Mouse (Mus musculus) left cerebral cortex, postnatal 10 days (tissue): ENCODE results near the gene Elovl6. TPM values are rescaled to one million over a fixed set of nuclear protein-coding genes. Genes with fewer than 3 reads are reported as not detected.

Experiments used
- DNase-seq, 2 experiments: peaks; one replicate each; pipeline ENCODE4 v3.0.0; 2021 to 2022; ENCODE audit warnings: low spot score in 2 of 2, mixed read lengths in 1 of 2; ENCODE audit errors: extremely low spot score in 1 of 2
- intact Hi-C: fragments of 180-260 bp; cut with DNase I; formaldehyde crosslinking; loops from one replicate; pipeline ENCODE4 v1.15.1; 2025
- total RNA-seq, 2 experiments: library from RNA; stranded (reverse); gene quantifications; 2 replicates each; pipeline ENCODE4 v1.2.3; 2021

Gene Elovl6
- total RNA-seq, 2 experiments from 2014 or later, result 45.5 to 46.1 TPM

DNA sequence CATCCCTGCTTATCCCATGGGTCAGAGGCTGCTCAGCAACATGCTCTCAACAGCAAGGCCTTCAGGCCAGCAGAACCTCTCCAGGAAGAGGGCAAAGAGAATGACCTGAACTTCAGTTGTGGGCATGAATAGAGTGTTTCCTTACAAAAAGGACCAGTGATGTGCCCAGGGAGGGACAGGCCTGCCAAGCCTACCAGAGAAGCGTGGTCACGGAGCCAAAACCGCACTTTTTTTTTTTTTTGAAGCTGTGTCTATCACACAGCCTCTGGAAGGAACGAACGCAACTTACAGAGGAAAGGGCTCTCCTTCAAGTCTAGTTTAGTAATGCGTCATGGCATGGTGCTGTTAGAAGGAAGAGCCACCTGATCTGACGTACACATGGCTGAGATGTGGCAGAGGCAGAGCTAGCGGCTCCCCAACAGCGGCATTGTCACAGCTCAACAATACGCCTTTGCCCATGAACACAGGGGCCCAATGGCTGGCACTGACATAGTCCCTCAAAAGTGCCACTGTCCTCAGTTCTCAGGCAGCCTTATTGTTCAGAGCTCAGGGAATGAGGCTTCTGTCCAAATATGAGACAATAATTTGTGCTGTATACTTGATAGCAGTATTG, 92.1 kb downstream of the Elovl6 start:
- intact Hi-C loops, result loop anchor here (5.0 kb wide), 1 partner anchor 92 kb away; the partner anchor contains the start of gene Elovl6
- no peak for DNase-seq

DNA sequence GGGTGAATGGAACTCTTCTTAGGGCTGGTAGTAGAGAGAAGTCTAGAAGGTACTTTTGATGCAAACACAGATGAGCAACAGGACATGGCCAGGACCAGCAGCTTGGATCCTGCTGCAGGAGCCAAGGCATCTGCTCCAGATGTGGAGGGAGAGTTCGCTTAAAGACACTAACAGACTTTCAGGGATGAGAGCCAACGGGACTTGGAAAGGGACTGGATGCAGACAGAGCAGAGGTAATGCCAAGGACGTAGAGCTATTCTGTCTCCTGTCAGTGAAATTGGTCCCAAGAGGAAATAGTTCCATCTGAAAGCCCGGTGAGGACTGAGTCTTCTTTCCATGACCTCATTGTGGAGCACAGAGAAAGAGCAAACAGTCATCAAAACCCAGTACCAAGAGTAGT, 95.1 kb downstream of the Elovl6 start:
- intact Hi-C loops, result no loop called here
- DNase-seq, result no peak

DNA sequence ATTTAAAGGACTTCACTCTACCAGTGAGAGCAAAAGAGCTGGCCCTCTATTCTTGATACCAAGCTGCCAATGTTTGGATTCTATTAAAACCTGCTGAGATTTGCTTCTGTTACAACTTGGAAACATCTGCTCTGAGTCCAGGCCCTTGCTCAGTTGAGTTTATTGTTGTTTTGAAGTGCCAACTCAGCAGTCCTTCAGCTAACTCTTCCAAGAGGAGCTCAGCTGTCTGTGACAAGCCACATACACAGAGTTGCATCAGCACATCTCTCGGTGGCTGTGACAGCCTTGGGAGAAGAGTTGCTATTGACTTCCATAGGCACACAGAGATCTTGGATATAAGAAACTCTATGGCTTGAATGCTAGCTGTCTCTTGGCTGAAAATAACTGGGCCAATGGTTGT, 98.9 kb downstream of the Elovl6 start:
- intact Hi-C loops, result no loop called here
- no peak for DNase-seq

DNA sequence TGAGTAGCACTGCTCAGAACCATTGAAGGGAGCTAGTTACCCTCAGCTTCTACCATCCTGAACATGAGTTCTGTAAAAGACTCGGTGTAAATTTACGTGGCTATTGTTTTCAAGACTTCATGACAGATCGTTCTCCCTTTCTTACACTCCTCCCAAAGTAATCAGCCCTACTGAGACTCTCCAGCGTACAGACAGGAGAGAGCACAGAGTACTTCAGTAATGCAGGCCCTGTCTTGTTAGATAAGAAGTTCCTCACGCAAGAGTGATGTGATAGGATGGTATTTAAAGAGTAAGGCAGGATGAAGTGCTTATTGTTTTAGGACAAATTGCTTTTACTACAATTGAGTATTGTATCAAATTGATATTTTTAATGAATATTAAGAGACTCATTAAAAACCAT, 99.7 kb downstream of the Elovl6 start:
- intact Hi-C loops, result no loop called here
- no peak for DNase-seq

DNA sequence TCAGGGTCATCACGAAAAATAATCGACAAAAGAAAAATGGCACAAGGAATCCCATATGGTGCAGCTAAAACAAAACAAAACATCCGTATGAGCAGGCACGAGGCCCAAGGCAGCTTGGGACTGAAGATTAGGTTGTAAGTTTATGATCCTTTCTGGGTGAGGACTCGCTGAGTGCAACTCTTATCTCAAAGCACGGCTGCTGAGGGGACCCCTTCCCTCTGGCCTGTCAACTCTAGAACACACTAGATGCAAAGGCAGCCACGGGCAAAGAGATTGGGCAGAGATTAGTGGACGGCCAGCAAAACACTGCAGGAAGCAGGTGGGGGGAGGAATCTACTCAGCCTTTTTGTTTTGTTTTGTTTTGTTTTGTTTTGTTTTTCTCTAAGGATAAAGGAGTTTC, 101.4 kb downstream of the Elovl6 start:
- intact Hi-C loops, result no loop called here

DNA sequence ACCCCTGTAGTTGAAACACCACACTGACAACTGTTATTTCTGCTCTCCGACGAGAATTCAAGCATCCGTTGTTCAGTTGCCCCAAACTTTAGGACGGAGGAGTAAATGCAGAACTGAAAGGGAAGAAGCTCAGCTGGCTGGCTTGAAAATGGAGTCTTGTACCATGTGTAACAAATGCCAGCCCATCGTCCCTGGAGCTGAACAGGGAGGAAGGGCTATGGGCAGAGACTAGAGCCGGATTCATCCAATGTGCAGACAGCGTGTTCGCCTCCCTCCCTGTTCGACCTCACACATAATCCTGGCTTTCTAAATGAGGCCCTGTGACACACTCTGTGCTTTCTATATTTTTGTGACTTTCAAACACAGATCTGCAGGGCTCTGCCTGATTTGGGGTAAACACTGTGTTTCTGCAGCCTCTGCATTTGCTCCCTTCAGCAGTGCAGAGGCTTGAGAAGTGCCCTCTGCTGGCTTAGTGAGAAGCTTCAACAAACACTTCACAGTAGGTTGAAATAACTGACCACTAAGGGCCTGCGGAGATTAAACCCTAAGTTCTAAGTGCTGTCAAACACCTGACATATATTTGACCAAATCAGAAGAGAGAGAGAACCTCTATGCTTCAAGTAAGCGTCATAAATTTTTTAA, 102.2 kb downstream of the Elovl6 start:
- DNase-seq, result peak; percentile 30 to 33
- intact Hi-C loops, result no loop called here

More for the DNA sequence above, 101.4 kb downstream of the Elovl6 start:
- no peak for DNase-seq

DNA sequence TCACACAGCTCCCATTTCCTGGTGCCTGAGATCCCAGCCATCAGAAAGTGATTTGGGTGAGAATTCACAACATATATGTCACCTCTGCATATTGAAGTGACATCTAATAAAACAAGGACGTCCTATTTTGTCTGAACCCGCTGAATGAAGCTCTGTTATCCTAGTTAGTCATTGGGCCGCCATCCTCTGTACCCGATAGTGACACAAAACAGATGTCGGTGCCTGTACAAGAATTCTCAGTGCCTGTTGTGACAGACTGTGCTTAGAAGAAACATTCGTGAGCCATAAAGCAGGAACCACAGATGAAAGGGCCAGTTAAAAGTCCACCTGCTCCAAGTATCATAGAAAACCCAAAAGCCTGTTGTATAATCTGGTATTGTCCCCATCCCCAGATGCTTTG, 105.3 kb downstream of the Elovl6 start:
- intact Hi-C loops, result no loop called here
- no peak for DNase-seq

DNA sequence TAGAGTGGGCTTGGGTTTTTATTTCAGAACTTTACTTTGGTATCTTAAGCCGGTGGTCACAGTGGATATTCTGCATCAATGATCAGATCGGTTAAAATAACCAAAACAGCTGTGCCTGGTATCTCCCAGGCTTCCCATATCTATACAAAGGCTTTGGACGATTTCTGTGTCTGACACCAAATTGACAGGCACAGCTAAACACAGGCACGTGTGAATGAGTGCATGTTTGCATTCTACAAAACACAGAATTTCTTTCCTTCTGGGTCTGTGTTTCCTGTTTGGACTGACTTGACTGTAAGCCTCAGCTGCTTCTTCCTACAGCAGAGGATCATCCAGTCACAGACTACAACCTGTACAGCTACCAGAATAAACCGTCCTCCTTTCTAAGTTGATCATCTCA, 107.5 kb downstream of the Elovl6 start:
- intact Hi-C loops, result no loop called here
- DNase-seq, result no peak

DNA sequence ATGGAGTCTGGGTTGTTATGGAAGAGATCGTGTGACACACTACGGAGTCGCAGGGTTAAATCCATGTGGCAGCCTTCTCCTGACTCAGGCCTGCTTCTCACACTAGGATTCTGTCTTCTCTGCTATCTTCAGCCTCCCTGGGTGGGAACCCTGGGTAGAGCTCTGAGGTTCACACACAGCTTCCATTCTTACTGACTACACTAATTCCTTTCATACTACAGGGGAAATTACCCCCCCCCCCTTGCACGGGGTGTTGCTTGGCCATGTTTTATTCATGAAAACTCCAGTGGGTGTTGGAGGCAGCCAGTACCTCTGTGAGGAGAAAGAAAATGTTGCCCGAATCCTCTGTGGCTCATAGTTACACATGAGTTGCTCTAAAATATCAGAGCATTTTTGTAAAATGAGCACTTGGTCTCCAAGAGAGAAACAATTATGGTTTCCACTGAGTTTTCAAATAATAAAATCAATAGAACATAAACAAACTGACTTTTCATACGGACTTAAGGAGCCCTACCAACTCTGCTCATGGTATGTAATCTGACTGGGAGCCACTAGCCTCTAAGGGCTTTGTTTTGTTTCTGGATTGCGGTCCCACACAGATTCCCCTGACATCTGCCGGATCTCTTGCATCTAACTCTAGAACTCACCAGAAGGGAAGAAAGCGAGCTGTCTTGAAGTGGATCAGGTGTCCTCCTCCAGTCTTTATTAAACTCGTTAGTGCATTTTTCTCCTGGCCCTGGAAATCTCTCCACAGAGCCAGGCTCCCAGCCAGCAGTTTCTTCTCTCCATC, 108.3 kb downstream of the Elovl6 start:
- DNase-seq, result peak in 1 of 2 experiments; percentile 40
- intact Hi-C loops, result no loop called here

DNA sequence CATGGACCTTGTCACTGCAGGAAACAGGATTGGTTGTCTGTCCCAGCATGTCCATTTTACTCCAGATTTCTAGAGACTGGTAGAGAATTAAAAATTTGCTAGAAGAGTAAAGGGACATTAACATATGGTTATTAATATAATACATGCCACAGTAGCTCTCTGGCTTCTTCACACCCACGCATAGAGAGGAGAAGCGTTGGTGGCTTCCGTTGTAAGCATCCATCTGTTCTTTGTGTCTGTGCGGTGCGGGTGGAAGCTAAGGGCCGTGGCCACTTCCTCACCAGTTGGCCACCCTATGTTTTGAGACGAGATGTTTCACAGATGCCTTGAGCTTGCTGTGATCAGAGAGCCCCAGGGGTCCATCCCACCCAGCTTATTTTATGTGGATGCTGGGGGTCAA, 109.5 kb downstream of the Elovl6 start:
- intact Hi-C loops, result no loop called here
- DNase-seq, result no peak

DNA sequence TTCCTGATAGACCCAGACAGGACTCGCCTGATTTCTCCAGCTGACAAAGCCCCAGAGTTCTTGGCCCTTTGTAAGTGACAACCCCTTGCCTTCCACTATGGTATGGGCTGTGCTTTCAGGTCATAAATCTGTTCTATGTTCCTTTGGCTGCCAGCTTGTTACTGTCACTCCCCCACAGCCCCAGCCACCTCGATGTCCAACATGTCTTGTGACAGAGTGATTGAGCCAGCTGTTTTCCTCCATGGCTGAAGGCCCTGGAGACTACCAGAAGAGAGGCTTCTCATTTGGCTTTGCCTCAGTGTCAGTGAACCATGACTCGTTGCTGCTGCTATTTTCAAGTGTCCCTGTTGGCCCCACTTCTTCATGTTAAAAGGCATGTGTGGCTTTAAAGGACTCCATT, 113.3 kb downstream of the Elovl6 start:
- DNase-seq, result no peak
- intact Hi-C loops, result no loop called here

DNA sequence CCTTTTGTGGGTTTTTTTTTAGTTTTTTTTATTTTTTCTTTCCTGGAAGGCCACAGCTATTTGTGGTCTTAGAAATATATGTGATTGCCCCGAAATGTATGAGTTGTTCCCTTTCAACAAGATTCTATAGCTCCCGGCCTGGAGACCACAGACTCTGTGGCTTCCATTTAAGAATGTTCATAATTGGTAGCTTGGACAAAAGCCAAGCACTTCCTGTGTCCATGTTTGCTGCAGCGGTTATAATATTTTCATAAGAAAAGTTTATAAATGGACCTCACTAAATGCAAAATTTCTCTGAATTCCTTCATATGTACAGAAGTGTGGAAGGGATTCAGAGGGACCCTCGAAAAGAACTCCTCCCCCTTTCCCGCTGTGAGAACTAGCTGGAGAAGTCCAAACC, 114.6 kb downstream of the Elovl6 start:
- DNase-seq, result no peak
- intact Hi-C loops, result no loop called here

DNA sequence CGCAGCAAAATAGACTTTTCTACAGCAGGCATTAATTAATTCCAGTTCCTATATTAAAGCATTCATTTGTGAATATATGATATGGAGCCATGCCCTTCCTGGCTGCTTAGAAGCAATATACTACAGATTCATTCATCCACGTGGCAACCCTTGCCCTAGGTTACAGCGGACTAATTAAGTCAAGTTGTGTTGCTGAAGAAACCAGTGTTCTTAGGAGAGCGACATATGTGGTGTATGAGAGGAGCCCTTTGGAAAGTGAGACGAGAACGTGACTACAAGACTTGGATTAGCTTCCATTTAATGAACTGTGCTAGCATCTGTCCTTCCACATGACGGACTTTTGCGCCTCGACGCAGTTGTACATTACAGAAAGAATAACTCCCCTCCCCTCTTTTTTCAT, 115.2 kb downstream of the Elovl6 start:
- no peak for DNase-seq
- intact Hi-C loops, result no loop called here

DNA sequence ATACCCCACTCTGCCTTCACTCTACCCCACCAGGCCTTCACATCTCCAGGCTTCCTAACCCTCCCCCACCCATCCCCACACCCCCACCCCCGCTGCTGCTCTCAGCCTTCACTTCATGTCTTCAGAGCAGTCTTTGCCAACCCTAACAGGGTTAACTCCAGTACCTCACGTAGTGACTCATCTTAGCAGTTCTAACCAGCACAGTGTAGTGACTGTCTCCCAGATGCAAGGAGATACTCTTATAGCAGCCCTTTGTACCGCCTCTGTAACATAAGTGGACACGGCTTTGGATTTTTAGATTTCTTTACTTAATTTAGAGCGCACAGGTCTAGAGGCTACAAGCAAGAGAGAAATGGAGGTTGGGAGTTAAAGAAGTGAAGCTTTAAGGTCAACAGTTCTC, 116.4 kb downstream of the Elovl6 start:
- DNase-seq, result no peak
- intact Hi-C loops, result no loop called here

DNA sequence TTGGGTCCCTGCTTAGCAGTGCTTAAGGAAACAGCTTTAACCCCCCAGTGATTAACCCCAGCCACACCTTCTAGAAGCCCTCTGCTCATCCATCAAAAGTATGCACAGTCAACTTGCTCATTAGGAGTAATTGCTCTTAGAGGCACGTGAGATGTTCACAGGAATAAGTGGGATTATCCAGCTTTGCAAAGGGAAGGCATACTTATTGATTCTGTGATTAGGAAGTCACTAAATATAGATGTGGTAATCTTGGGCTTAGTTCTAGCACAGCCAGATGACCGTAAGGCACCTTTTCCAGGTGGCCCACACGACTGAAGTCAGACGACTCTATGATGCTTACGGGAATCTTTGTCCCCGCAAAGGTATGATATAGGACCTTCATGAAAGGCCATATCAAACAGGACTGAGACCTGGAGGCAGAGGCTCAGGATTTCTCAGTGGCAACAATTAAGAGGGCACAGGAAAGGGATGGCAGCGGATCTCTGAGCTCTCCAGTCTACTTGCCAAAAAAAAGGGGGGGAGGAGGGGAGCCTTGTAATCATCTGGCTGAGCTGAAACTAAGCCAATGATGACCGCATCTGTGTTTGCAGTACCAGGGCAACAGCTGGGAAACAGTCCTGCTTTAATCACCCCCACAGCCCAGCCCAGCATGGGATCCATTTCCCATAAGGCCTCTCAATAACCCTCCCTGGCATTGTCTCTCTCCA, 117.6 kb downstream of the Elovl6 start:
- intact Hi-C loops, result no loop called here
- peak in 1 of 2 experiments; percentile 34 for DNase-seq

DNA sequence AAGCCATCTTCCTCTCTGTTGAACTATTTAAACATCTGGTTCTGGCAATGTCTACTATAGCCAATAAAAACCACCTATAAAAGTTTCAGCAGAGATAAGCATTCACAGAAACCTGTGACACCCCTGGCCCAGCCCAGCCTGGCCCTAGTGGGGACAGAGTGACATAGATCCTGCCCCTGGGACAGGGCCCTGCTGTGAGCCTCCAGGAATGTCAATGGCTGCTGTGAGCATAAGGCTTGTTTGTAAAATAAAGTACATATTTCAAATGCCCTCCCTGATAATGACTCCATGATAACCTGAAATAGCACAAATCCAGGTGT, 118.1 kb downstream of the Elovl6 start:
- DNase-seq, result no peak
- intact Hi-C loops, result no loop called here

DNA sequence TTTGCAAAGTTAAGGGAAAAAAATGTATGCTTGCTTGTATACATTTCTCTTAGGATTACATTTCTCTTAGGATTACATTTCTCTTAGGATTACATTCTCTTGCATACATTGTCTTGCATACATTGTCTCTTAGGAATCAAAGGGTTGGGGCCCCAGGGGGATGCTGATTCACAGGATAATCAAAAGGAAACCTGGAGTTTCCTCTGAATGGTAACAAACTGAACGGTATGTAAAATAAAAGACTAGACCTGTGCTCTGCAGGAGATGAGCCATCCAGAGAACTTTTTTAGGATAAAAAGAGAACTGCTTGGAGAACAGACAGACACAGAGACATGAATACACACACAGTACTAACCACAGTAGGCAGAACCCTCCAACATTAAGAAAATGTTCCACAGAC, 118.8 kb downstream of the Elovl6 start:
- DNase-seq, result no peak
- intact Hi-C loops, result no loop called here

DNA sequence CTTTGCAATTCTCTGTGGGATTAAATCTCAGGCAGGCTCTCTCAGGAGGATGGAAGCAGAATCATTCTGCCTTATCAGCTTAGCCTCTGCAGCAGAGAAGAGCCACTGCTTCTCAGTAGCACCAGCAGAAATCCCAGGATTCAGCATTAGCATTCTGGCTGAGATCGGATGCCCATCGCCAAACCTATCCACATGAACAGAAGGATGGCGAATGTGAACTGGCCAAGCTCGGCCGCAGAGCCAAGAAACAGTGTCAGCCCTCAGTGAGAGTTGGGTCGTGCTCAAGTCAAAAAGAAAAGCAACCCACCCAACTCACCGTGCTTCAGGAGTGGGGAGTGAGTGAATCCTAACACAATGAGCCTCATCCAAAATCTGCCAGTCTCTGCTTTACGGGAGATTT, 119.6 kb downstream of the Elovl6 start:
- intact Hi-C loops, result no loop called here
- DNase-seq, result no peak

DNA sequence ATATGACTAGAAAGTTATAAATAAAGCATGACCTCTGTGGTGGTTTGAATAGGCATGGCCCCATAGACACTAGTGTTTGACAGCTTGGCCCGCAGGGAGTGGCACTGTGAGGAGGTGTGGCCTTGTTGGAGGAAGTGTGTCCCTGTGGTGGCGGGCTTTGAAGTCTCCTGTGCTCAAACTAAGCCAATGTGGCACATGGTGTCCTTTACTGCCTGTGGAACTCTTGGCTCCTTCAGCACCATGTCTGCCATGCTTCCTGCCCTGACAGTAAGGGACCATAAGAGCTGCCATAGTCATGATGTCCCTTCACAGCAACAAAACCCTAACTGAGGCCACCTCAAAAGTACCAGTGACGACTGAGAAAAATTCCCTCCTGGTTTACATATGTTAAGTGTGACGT, 120.3 kb downstream of the Elovl6 start:
- DNase-seq, result no peak
- intact Hi-C loops, result no loop called here

DNA sequence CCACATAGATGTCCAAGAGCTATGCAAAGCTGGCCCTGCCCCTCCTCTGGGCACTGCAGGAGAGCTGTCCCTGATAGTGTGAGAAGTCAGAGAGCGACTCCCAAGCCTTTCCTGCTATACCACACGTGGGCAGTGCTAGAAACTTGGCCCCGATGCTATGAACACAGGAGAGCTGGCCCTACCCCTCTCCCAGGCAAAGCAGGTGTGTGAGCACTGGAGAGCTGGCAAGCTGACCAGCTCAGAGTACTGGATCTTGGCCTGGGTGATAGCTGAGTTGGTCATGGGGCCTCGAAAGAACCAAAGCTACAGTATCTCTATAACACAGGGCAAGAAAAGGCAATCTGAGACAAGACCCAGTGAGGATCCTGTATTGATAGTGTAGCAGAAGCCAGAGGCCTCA, 124.4 kb downstream of the Elovl6 start:
- intact Hi-C loops, result no loop called here
- no peak for DNase-seq
